Comparison of ENCODE assay signal across 14 mouse cellular contexts in genomic region chr3:93499129-93499528, GRCm38 (mm10). TPM values are rescaled to one million over a fixed set of nuclear protein-coding genes. Genes with fewer than 3 reads are reported as not detected.
"Had no signal": no experiment of that assay in that cellular context is flagged by ENCODE, and none has a peak within 500 bp of the region (broad histone marks: within the 10 kb centered on the region; RNA-seq: fewer than 3 reads in every experiment).

No protein-coding gene starts in this region.

- DNase-seq: kidney, postnatal 10 days; kidney, postnatal 36 days; layer of hippocampus, postnatal 36 days; left cerebral cortex, postnatal 4 days; liver, postnatal 0 days; lung, embryonic 14.5 days; thymus, adult 2 months; thymus, postnatal 14 days; thymus, postnatal 4 days had no signal

RNA-seq across cellular contexts. Expression of gene Tchhl1, which starts 30.6 kb away (rescaled TPM):
- total RNA-seq: layer of hippocampus, adult 8-10 months; layer of hippocampus, postnatal 10 days; layer of hippocampus, postnatal 36 days; left cerebral cortex, adult 2 months; left cerebral cortex, postnatal 10 days; left cerebral cortex, postnatal 4 days; megakaryocyte, adult 5-6 weeks had no signal
